Mouse (Mus musculus) forebrain, embryonic 16.5 days (tissue): ENCODE results near the gene 2410131K14Rik. TPM values are rescaled to one million over a fixed set of nuclear protein-coding genes. Genes with fewer than 3 reads are reported as not detected.

ENCODE experiments used
- ATAC-seq: fragments of 200-750 bp; cut with Nextera tagmentation; 2 replicates; pipeline ENCODE4 v1.8.0; 2017; ENCODE audit warnings: mild to moderate bottlenecking, moderate library complexity
- H3K27ac ChIP-seq: fragments of 300-500 bp; sonication (generic); 2 replicates; pipeline ENCODE4 v1.5.1; 2014; ENCODE audit warnings: low read length, control low read depth
- H3K27me3 ChIP-seq: fragments of 300-500 bp; sonication (generic); replicated peaks from 2 replicates; pipeline ENCODE4 v1.6.1; 2014; ENCODE audit warnings: low read length; ENCODE audit not compliant: control insufficient read depth, insufficient read depth
- H3K36me3 ChIP-seq: fragments of 300-500 bp; sonication (generic); 2 replicates; pipeline ENCODE4 v1.6.1; 2014; ENCODE audit not compliant: control insufficient read depth, insufficient read depth
- H3K4me1 ChIP-seq: fragments of 300-500 bp; sonication (generic); replicated peaks from 2 replicates; pipeline ENCODE4 v1.6.1; 2014; ENCODE audit warnings: low read length; ENCODE audit not compliant: control insufficient read depth, insufficient read depth
- H3K4me2 ChIP-seq: fragments of 300-500 bp; sonication (generic); 2 replicates; pipeline ENCODE4 v1.6.1; 2014; ENCODE audit warnings: mild to moderate bottlenecking, low read length, control low read depth
- H3K4me3 ChIP-seq: fragments of 300-500 bp; sonication (generic); replicated peaks from 2 replicates; pipeline ENCODE4 v1.5.1; 2014; ENCODE audit warnings: mild to moderate bottlenecking, low read length, control low read depth
- H3K9ac ChIP-seq: fragments of 300-500 bp; sonication (generic); replicated peaks from 2 replicates; pipeline ENCODE4 v1.6.1; 2014; ENCODE audit warnings: low read depth, low read length, control low read depth
- H3K9me3 ChIP-seq: fragments of 300-500 bp; sonication (generic); 2 replicates; pipeline ENCODE4 v1.6.1; 2016; ENCODE audit warnings: low read length; ENCODE audit not compliant: control insufficient read depth
- WGBS: fragments of 180-500 bp; shearing (Covaris S2); extraction: QIAGEN DNeasy Blood & Tissue Kit; methylation state at CpG from one replicate; pipeline ENCODE4 v1.1.7; 2014; 5-methylcytosine and 5-hydroxymethylcytosine counted together
- polyA plus RNA-seq: library from polyadenylated mRNA; unstranded; fragments of >200 nt; fragmentation: Nextera tagmentation; extraction: Ambion mirVana; gene quantifications from 2 replicates; pipeline ENCODE4 v1.2.1, GENCODE M21; 2015

2410131K14Rik gene
- polyA plus RNA-seq, 1 experiment from 2014 or later: 18.6 TPM

DNA sequence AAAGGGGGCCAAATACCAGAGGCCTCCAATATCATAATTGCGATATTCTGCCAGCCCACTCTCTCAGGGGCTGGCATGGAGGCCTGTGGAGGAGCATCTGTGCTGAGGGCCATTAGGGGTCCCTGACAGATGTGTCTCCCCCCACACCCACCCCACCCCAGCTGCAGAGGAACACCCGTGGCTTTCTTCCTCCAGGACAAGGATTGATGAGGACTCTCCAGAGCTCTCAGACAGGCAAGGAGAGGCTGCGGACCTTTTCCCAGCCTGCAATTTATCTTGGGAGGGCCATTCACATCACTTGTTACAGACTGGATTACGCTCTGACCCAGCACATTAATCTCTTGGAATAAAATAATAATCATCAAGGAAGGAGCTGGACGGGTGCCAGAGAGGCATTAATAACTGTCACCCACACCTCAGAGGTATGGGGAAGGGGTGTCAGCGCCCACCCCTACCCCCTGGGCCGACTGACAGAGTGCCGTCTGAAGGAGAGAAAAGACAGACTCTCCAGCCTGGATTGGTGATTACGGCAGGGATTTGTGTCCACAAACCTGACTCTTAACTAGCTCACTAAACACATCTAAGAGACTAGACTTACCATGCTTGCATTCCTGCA, 21.8 kb upstream of the 2410131K14Rik start:
- Histone ChIP-seq H3K4me3 (no peak overlapping the region), H3K9ac (no peak overlapping the region), H3K9me3 (no peaks in the 10 kb centered on the region), H3K27ac (no peak overlapping the region), H3K36me3 (peaks cover 17% of the 10 kb centered on the region; the same call in 1 of the 2 replicates), H3K4me1 (no peaks in the 10 kb centered on the region), H3K27me3 (no peaks in the 10 kb centered on the region), H3K4me2 (no peak overlapping the region)
- no peak for ATAC-seq
- 74% methylated on average over 9 of the region's 9 CpGs for WGBS

- Histone ChIP-seq H3K4me1 (no peaks in the 10 kb centered on the region), H3K27ac (no peak overlapping the region), H3K9me3 (no peaks in the 10 kb centered on the region), H3K4me2 (no peak overlapping the region), H3K4me3 (no peak overlapping the region), H3K9ac (no peak overlapping the region), H3K36me3 (peaks cover 33% of the 10 kb centered on the region), H3K27me3 (no peaks in the 10 kb centered on the region)
- no peak for ATAC-seq
- 92% methylated on average over 13 of the region's 13 CpGs for WGBS
Observed at GRCm38 (mm10) chr5:118230071-118230611, 14.9 kb upstream of the 2410131K14Rik start.

DNA sequence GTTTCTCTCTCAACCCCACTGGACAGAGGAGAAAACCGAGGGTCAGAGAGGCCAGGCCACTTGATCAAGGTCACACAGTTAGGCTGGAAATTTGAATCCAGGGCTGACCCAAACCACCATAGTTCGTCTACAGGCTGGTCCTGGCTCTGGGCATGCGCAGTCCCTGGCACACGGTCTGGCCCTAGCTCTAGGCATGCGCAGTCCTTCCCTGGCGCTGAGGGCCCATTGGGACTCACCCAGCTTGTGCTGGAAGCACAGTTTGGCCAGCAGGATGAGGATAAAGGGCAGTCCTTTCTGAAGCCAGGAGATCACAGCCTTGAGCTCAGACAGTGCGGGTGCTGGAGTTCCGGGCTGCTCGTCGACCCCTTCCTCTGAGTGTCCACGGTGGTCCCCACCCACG, 8.1 kb upstream of the 2410131K14Rik start:
- peaks cover 25% of the 10 kb centered on the region for H3K36me3 ChIP-seq
- H3K4me3 ChIP-seq: no peak overlapping the region
- H3K27me3 ChIP-seq: no peaks in the 10 kb centered on the region
- H3K9me3 ChIP-seq: no peaks in the 10 kb centered on the region
- H3K4me1 ChIP-seq: no peaks in the 10 kb centered on the region
- H3K27ac ChIP-seq: no peak overlapping the region
- no peak for ATAC-seq
- no peak overlapping the region for H3K4me2 ChIP-seq
- WGBS: 81% methylated on average over 12 of the region's 12 CpGs
- no peak overlapping the region for H3K9ac ChIP-seq

DNA sequence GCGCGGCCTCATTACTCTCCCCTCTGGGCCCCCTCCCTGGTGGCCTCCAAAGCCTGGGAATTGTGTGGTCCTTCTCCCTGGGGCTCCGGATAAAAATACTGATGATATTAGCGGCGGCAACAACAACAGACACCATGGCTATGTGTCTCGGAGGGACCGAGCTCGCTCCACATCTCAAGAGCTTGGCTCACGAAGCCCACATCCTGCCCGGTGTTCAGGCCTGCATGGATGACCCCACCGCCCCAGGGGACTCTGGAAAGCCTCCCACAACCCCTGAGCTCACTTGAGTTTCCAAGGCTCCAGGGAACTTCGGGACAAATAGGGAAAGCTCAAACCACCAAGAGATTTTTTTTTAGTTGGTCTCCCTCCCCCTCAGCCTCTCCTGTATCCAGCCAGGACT, 5.4 kb upstream of the 2410131K14Rik start:
- Histone ChIP-seq H3K4me3 (no peak overlapping the region), H3K4me2 (no peak overlapping the region), H3K4me1 (peaks cover 7% of the 10 kb centered on the region), H3K36me3 (peaks cover 14% of the 10 kb centered on the region; the same call in 1 of the 2 replicates), H3K9me3 (no peaks in the 10 kb centered on the region), H3K9ac (no peak overlapping the region), H3K27me3 (no peaks in the 10 kb centered on the region), H3K27ac (no peak overlapping the region)
- 83% methylated on average over 12 of the region's 12 CpGs for WGBS
- ATAC-seq: no peak

DNA sequence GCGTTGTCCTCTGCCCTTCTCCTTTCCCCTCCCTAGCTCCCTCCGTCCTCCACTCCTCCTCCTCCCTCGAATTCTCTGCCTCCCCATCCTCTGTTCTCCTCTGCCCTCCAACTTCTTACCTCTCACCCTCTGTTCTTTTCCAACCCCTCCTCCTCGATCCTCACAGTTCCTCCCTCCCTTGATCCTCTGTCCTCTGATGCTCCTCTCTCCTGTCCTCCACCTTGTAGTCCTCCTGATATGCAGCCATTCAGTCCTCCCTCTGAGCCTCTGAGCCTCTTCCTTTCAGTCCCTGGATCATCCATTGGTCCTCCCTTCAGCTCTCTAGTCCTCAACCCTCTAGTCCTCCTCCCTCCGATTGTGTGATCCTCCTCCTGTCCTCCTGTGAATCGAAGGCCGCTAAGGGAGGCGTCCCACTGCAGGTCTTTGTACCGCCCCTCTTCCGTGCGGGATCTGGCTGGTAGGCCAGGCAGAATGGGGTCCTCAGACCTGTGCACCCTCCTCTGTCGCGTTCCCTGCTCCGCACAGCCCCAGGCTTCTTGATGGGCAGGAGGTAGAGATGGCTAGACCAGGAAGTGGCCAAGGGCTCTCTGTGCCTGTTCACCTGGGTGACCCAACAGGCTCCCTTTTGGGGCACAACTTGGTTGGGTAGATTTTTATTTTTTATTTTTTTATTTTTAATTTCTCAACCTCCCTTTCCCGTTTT, 730 bp downstream of the 2410131K14Rik start:
- no peaks in the 10 kb centered on the region for H3K9me3 ChIP-seq
- peaks cover 22% of the 10 kb centered on the region for H3K4me1 ChIP-seq
- peak overlapping the region; percentile 80 for H3K4me2 ChIP-seq
- H3K9ac ChIP-seq: peak overlapping the region; percentile 75
- no peak; the same call in 1 of the 2 replicates for ATAC-seq
- peaks cover 5% of the 10 kb centered on the region; the same call in 1 of the 2 replicates for H3K36me3 ChIP-seq
- no peaks in the 10 kb centered on the region for H3K27me3 ChIP-seq
- WGBS: 4% methylated on average over 14 of the region's 15 CpGs
- H3K4me3 ChIP-seq: peak overlapping the region; percentile 87
- peak overlapping the region; percentile 67 for H3K27ac ChIP-seq

- Histone ChIP-seq H3K36me3 (peaks cover 2% of the 10 kb centered on the region; the same call in 1 of the 2 replicates), H3K4me1 (peaks cover 22% of the 10 kb centered on the region), H3K27me3 (no peaks in the 10 kb centered on the region), H3K4me3 (no peak overlapping the region), H3K27ac (no peak overlapping the region), H3K4me2 (no peak overlapping the region), H3K9ac (no peak overlapping the region), H3K9me3 (no peaks in the 10 kb centered on the region)
- no peak for ATAC-seq
- WGBS: 92% methylated on average over 8 of the region's 8 CpGs
Observed at GRCm38 (mm10) chr5:118247378-118247777, 2.4 kb downstream of the 2410131K14Rik start.

DNA sequence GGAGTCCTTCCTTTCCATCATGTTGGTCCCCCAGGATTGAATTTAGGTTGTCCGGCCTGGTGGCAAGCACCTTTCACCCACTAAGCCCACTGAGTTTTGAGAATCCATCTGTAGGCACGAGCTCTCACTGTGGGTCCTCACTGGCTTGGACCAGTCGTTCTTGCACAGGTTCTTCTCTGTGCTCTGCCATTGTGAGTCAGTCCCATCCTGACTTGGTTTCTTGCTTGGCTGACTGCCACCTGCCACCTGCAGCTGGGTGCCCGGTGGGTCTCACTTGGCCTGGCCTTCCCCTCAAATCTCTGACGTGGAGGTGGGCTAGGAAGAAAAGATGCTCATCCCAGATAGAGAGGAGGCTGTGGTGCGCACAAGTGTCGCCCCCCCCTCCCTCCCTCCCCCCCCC, 6.0 kb downstream of the 2410131K14Rik start:
- Histone ChIP-seq H3K27ac (no peak overlapping the region), H3K27me3 (no peaks in the 10 kb centered on the region), H3K4me3 (no peak overlapping the region), H3K9ac (no peak overlapping the region), H3K4me1 (peaks cover 12% of the 10 kb centered on the region), H3K36me3 (peaks cover 2% of the 10 kb centered on the region; the same call in 1 of the 2 replicates), H3K9me3 (no peaks in the 10 kb centered on the region), H3K4me2 (no peak overlapping the region)
- ATAC-seq: no peak
- WGBS: 63% methylated on average over 6 of the region's 7 CpGs

- WGBS: 92% methylated on average over 3 of the region's 3 CpGs
- no peak overlapping the region for H3K9ac ChIP-seq
- no peaks in the 10 kb centered on the region; the same call in 1 of the 2 replicates for H3K4me1 ChIP-seq
- peaks cover 7% of the 10 kb centered on the region; the same call in 1 of the 2 replicates for H3K36me3 ChIP-seq
- H3K27me3 ChIP-seq: no peaks in the 10 kb centered on the region
- H3K9me3 ChIP-seq: no peaks in the 10 kb centered on the region
- no peak overlapping the region for H3K4me3 ChIP-seq
- ATAC-seq: no peak
- no peak overlapping the region for H3K4me2 ChIP-seq
- no peak overlapping the region for H3K27ac ChIP-seq
Observed at GRCm38 (mm10) chr5:118253551-118253950, 8.5 kb downstream of the 2410131K14Rik start.

- 91% methylated on average over 4 of the region's 4 CpGs for WGBS
- Histone ChIP-seq H3K4me2 (no peak overlapping the region), H3K36me3 (peaks cover 19% of the 10 kb centered on the region), H3K9ac (no peak overlapping the region), H3K27me3 (no peaks in the 10 kb centered on the region), H3K9me3 (no peaks in the 10 kb centered on the region), H3K4me1 (peaks cover 2% of the 10 kb centered on the region; the same call in 1 of the 2 replicates), H3K4me3 (no peak overlapping the region), H3K27ac (no peak overlapping the region)
- ATAC-seq: no peak
Observed at GRCm38 (mm10) chr5:118256981-118257380, 12.0 kb downstream of the 2410131K14Rik start.
